1 mouse cellular context compared by ENCODE assay signal in genomic region chr8:94837662-94838574, GRCm38 (mm10).
TF ChIP-seq lines count a peak whose summit lies in the region.

Coq9 (plus strand) TSS chr8:94838321.
Ciapin1 (minus strand) TSS chr8:94838358.

TF ChIP-seq in CH12.LX, 34 proteins besides CTCF, POLR2A, EP300 and RAD21 (continued from another document):
- TF ChIP-seq USF2 (conservative IDR thresholded peaks at IDR 0.05; ENCODE audit: low read depth, low read length) (no peak), IRF4 (IDR thresholded peaks at IDR 0.05; ENCODE audit: low read depth, low read length) (peak; percentile 28; the same call in 1 of the 2 replicates), CHD2 (IDR thresholded peaks at IDR 0.05; ENCODE audit: low read length) (peak; percentile 99), MEF2A (IDR thresholded peaks at IDR 0.05; ENCODE audit: borderline replicate concordance, low read depth, low read length) (no peak), MYC (IDR thresholded peaks at IDR 0.05; ENCODE audit: low read depth, low read length) (0 out of 2 replicates have a peak, but pooled peaks have one; percentile 31), CHD1 (IDR thresholded peaks at IDR 0.05; ENCODE audit: low read depth, low read length) (no peak), USF1 (IDR thresholded peaks at IDR 0.05; ENCODE audit: low read depth, low read length) (no peak), HCFC1 (IDR thresholded peaks at IDR 0.05; ENCODE audit: low read depth, low read length) (peak; percentile 91), TBP (conservative IDR thresholded peaks at IDR 0.05; ENCODE audit: low read depth, low read length) (no peak; the same call in 1 of the 2 replicates), MAX (IDR thresholded peaks at IDR 0.05; ENCODE audit: low read length) (no peak; the same call in 1 of the 2 replicates), MAZ (IDR thresholded peaks at IDR 0.05; ENCODE audit: low read depth, low read length) (no peak), ZMIZ1 (IDR thresholded peaks at IDR 0.05; ENCODE audit: low read depth, low read length) (peak; percentile 93), ETS1 (conservative IDR thresholded peaks at IDR 0.05; ENCODE audit: low read depth, low read length) (no peak), MAFK (IDR thresholded peaks at IDR 0.05; ENCODE audit: insufficient replicate concordance, low read length) (no peak), GABPA (IDR thresholded peaks at IDR 0.05; ENCODE audit: insufficient replicate concordance, low read depth, low read length) (no peak; the same call in 1 of the 2 replicates), SMC3 (IDR thresholded peaks at IDR 0.05; ENCODE audit: low read depth, low read length) (no peak), TCF12 (IDR thresholded peaks at IDR 0.05; ENCODE audit: low read depth, low read length) (peak; percentile 96), NELFE (IDR thresholded peaks at IDR 0.05; ENCODE audit: low read depth, low read length) (peak; percentile 91), BHLHE40 (IDR thresholded peaks at IDR 0.05; ENCODE audit: low read depth, low read length) (peak; percentile 44; the same call in 1 of the 2 replicates), POLR2AphosphoS2 (IDR thresholded peaks at IDR 0.05; ENCODE audit: low read depth, low read length) (peak; percentile 91), ZKSCAN1 (IDR thresholded peaks at IDR 0.05; ENCODE audit: borderline replicate concordance, low read depth, low read length) (no peak), NRF1 (IDR thresholded peaks at IDR 0.05; ENCODE audit: low read depth, low read length) (peak; percentile 66), PAX5 (IDR thresholded peaks at IDR 0.05; ENCODE audit: low read length) (no peak), MXI1 (IDR thresholded peaks at IDR 0.05; ENCODE audit: low read depth, low read length) (peak; percentile 34), SIN3A (IDR thresholded peaks at IDR 0.05; ENCODE audit: low read length) (peak; percentile 70; the same call in 1 of the 2 replicates), ZC3H11A (IDR thresholded peaks at IDR 0.05; ENCODE audit: low read depth, low read length) (no peak), ELF1 (IDR thresholded peaks at IDR 0.05; ENCODE audit: low read depth, low read length) (peak; percentile 70), E2F4 (IDR thresholded peaks at IDR 0.05; ENCODE audit: insufficient replicate concordance, low read depth, low read length) (no peak), JUN (IDR thresholded peaks at IDR 0.05; ENCODE audit: insufficient read depth, low read depth, low read length) (no peak)
TF ChIP-seq in CH12.LX: peak in this region for 15.
